Mouse (Mus musculus) MEL (cell line): ENCODE measurements around the gene Aldh1b1. TPM values are rescaled to one million over a fixed set of nuclear protein-coding genes. Genes with fewer than 3 reads are reported as not detected.

Experiments used
- DNase-seq: peaks from one replicate; pipeline ENCODE4 v3.0.0; 2011; ENCODE audit warnings: low read depth, low spot score
- H3K27ac ChIP-seq: 2 replicates; pipeline ENCODE4 v1.5.1; 2012; ENCODE audit warnings: low read depth, mild to moderate bottlenecking, control low read depth, low read length, moderate library complexity; ENCODE audit not compliant: control insufficient read depth
- H3K27me3 ChIP-seq, 2 experiments: fragments of 150-350 bp in 1 of 2; sonication (generic) in 1 of 2; 2 replicates each; pipeline ENCODE4 v1.6.1; 2012; ENCODE audit warnings: low read length in 2 of 2, mild to moderate bottlenecking in 2 of 2, improper control_type of control experiment in 1 of 2, moderate library complexity in 1 of 2; ENCODE audit not compliant: insufficient read depth in 2 of 2, control insufficient read depth in 1 of 2
- H3K36me3 ChIP-seq, 2 experiments: 2 replicates each; pipeline ENCODE4 v1.6.1; 2012 to 2014; ENCODE audit warnings: low read length in 2 of 2, improper control_type of control experiment in 1 of 2, inconsistent platforms in 1 of 2, mild to moderate bottlenecking in 1 of 2; ENCODE audit not compliant: insufficient read depth in 2 of 2, control insufficient read depth in 1 of 2
- H3K4me1 ChIP-seq, 2 experiments: fragments of 150-350 bp in 1 of 2; sonication (generic) in 1 of 2; 2 replicates each; pipeline ENCODE4 v1.6.1; 2012; ENCODE audit warnings: low read length in 2 of 2, improper control_type of control experiment in 1 of 2, mild to moderate bottlenecking in 1 of 2; ENCODE audit not compliant: insufficient read depth in 2 of 2, control insufficient read depth in 1 of 2
- H3K4me3 ChIP-seq, 2 experiments: fragments of 150-350 bp in 1 of 2; sonication (generic) in 1 of 2; 2 replicates each; pipeline ENCODE4 v1.5.1; 2012; ENCODE audit warnings: low read depth in 2 of 2, low read length in 2 of 2, mild to moderate bottlenecking in 2 of 2, moderate library complexity in 2 of 2, control low read depth in 1 of 2, improper control_type of control experiment in 1 of 2; ENCODE audit not compliant: control insufficient read depth in 1 of 2, insufficient read depth in 1 of 2
- H3K79me2 ChIP-seq: 2 replicates; pipeline ENCODE4 v1.6.1; 2012; ENCODE audit warnings: mild to moderate bottlenecking, low read length, moderate library complexity; ENCODE audit not compliant: control insufficient read depth, poor library complexity, insufficient read depth
- H3K9ac ChIP-seq: 2 replicates; pipeline ENCODE4 v1.6.1; 2012; ENCODE audit warnings: low read depth, mild to moderate bottlenecking, control low read depth, low read length, moderate library complexity; ENCODE audit not compliant: control insufficient read depth, poor library complexity, severe bottlenecking
- H3K9me3 ChIP-seq: fragments of 150-350 bp; sonication (generic); replicated peaks from 2 replicates; pipeline ENCODE4 v1.6.1; 2012; ENCODE audit warnings: mild to moderate bottlenecking, low read length, improper control_type of control experiment, moderate library complexity; ENCODE audit not compliant: insufficient read depth
- BHLHE40 ChIP-seq: IDR thresholded peaks from 2 replicates; pipeline ENCODE4 v1.6.1; 2012; ENCODE audit warnings: low read depth, mild to moderate bottlenecking, inconsistent platforms, low read length, improper control_type of control experiment, borderline replicate concordance
- CHD2 ChIP-seq: IDR thresholded peaks from 2 replicates; pipeline ENCODE4 v1.6.1; 2011; ENCODE audit warnings: low read length, improper control_type of control experiment
- CTCF ChIP-seq, 3 experiments: IDR thresholded peaks in 2 of 3; conservative IDR thresholded peaks in 1 of 3; 2 replicates each; pipeline ENCODE4 v1.5.1; 2011 to 2012; ENCODE audit warnings: low read length in 3 of 3, low read depth in 2 of 3, mild to moderate bottlenecking in 2 of 3, improper control_type of control experiment in 1 of 3, inconsistent platforms in 1 of 3, mixed read lengths in 1 of 3, moderate library complexity in 1 of 3; ENCODE audit not compliant: control insufficient read depth in 1 of 3, insufficient read depth in 1 of 3, poor library complexity in 1 of 3, severe bottlenecking in 1 of 3
- E2F4 ChIP-seq: IDR thresholded peaks from 2 replicates; pipeline ENCODE4 v1.6.1; 2011; ENCODE audit warnings: low read depth, low read length, improper control_type of control experiment, borderline replicate concordance
- ELF1 ChIP-seq: IDR thresholded peaks from 2 replicates; pipeline ENCODE4 v1.6.1; 2014; ENCODE audit warnings: low read depth, mild to moderate bottlenecking, inconsistent platforms, low read length, improper control_type of control experiment, moderate library complexity
- EP300 ChIP-seq, 2 experiments: IDR thresholded peaks; 2 replicates each; pipeline ENCODE4 v1.6.1; 2011; ENCODE audit warnings: improper control_type of control experiment in 2 of 2, low read length in 2 of 2, low read depth in 1 of 2, mild to moderate bottlenecking in 1 of 2
- ETS1 ChIP-seq: IDR thresholded peaks from 2 replicates; pipeline ENCODE4 v1.6.1; 2012; ENCODE audit warnings: low read depth, mild to moderate bottlenecking, inconsistent platforms, low read length, improper control_type of control experiment, moderate library complexity
- GABPA ChIP-seq: IDR thresholded peaks from 2 replicates; pipeline ENCODE4 v1.6.1; 2012; ENCODE audit warnings: low read depth, mild to moderate bottlenecking, inconsistent platforms, low read length, improper control_type of control experiment, moderate library complexity
- GATA1 ChIP-seq: IDR thresholded peaks from 2 replicates; pipeline ENCODE4 v1.6.1; 2011; ENCODE audit warnings: low read depth, low read length, improper control_type of control experiment
- HCFC1 ChIP-seq: IDR thresholded peaks from 2 replicates; pipeline ENCODE4 v1.6.1; 2012; ENCODE audit warnings: low read depth, mild to moderate bottlenecking, inconsistent platforms, low read length, improper control_type of control experiment, moderate library complexity
- JUND ChIP-seq: IDR thresholded peaks from 2 replicates; pipeline ENCODE4 v1.6.1; 2011; ENCODE audit warnings: low read depth, mild to moderate bottlenecking, improper control_type of control experiment, low read length
- KAT2A ChIP-seq: conservative IDR thresholded peaks from 2 replicates; pipeline ENCODE4 v1.6.1; 2012; ENCODE audit warnings: low read depth, low read length, improper control_type of control experiment, inconsistent platforms
- MAFK ChIP-seq: IDR thresholded peaks from 2 replicates; pipeline ENCODE4 v1.6.1; 2011; ENCODE audit warnings: low read depth, mild to moderate bottlenecking, low read length, improper control_type of control experiment, borderline replicate concordance
- MAX ChIP-seq: IDR thresholded peaks from 2 replicates; pipeline ENCODE4 v1.6.1; 2011; ENCODE audit warnings: low read length, improper control_type of control experiment
- MAZ ChIP-seq: IDR thresholded peaks from 2 replicates; pipeline ENCODE4 v1.6.1; 2012; ENCODE audit warnings: low read depth, mild to moderate bottlenecking, inconsistent platforms, low read length, improper control_type of control experiment
- MEF2A ChIP-seq: IDR thresholded peaks from 2 replicates; pipeline ENCODE4 v1.6.1; 2014; ENCODE audit warnings: low read depth, mild to moderate bottlenecking, inconsistent platforms, low read length, improper control_type of control experiment; ENCODE audit not compliant: poor library complexity, insufficient replicate concordance, severe bottlenecking; ENCODE audit errors: extremely low read depth
- MXI1 ChIP-seq: IDR thresholded peaks from 2 replicates; pipeline ENCODE4 v1.6.1; 2011; ENCODE audit warnings: mild to moderate bottlenecking, low read depth, low read length, improper control_type of control experiment
- MYB ChIP-seq: IDR thresholded peaks from 2 replicates; pipeline ENCODE4 v1.6.1; 2011; ENCODE audit warnings: mild to moderate bottlenecking, low read depth, low read length, improper control_type of control experiment
- NRF1 ChIP-seq: IDR thresholded peaks from 2 replicates; pipeline ENCODE4 v1.6.1; 2014; ENCODE audit warnings: low read depth, mild to moderate bottlenecking, inconsistent platforms, low read length, improper control_type of control experiment, moderate library complexity; ENCODE audit not compliant: poor library complexity, insufficient read depth, severe bottlenecking
- POLR2A ChIP-seq, 2 experiments: IDR thresholded peaks; 2 replicates each; pipeline ENCODE4 v1.6.1; 2011 to 2012; ENCODE audit warnings: low read length in 2 of 2, mild to moderate bottlenecking in 2 of 2, control low read depth in 1 of 2, improper control_type of control experiment in 1 of 2, low read depth in 1 of 2, moderate library complexity in 1 of 2; ENCODE audit not compliant: control insufficient read depth in 1 of 2, insufficient read depth in 1 of 2, poor library complexity in 1 of 2
- POLR2AphosphoS5 ChIP-seq: IDR thresholded peaks from 2 replicates; pipeline ENCODE4 v1.6.1; 2012; ENCODE audit warnings: low read depth, borderline replicate concordance, mild to moderate bottlenecking, inconsistent platforms, low read length, moderate library complexity, mixed read lengths
- RAD21 ChIP-seq: IDR thresholded peaks from 2 replicates; pipeline ENCODE4 v1.6.1; 2011; ENCODE audit warnings: mild to moderate bottlenecking, low read depth, low read length, improper control_type of control experiment
- RCOR1 ChIP-seq: IDR thresholded peaks from 2 replicates; pipeline ENCODE4 v1.6.1; 2012; ENCODE audit warnings: low read depth, mild to moderate bottlenecking, inconsistent platforms, low read length, improper control_type of control experiment
- SMC3 ChIP-seq: IDR thresholded peaks from 2 replicates; pipeline ENCODE4 v1.6.1; 2011; ENCODE audit warnings: low read depth, low read length, improper control_type of control experiment
- TBP ChIP-seq: IDR thresholded peaks from 2 replicates; pipeline ENCODE4 v1.8.0; 2011; ENCODE audit warnings: low read depth, low read length, improper control_type of control experiment
- UBTF ChIP-seq: IDR thresholded peaks from 2 replicates; pipeline ENCODE4 v1.6.1; 2012; ENCODE audit warnings: low read depth, mild to moderate bottlenecking, inconsistent platforms, low read length, improper control_type of control experiment, moderate library complexity, borderline replicate concordance; ENCODE audit not compliant: insufficient read depth
- USF2 ChIP-seq, 2 experiments: IDR thresholded peaks; 2 replicates each; pipeline ENCODE4 v1.6.1; 2011 to 2012; ENCODE audit warnings: improper control_type of control experiment in 2 of 2, low read length in 2 of 2, borderline replicate concordance in 1 of 2, inconsistent platforms in 1 of 2, low read depth in 1 of 2, mild to moderate bottlenecking in 1 of 2; ENCODE audit not compliant: insufficient read depth in 1 of 2
- ZC3H11A ChIP-seq: IDR thresholded peaks from 2 replicates; pipeline ENCODE4 v1.6.1; 2012; ENCODE audit warnings: low read depth, mild to moderate bottlenecking, inconsistent platforms, low read length, improper control_type of control experiment
- ZMIZ1 ChIP-seq: IDR thresholded peaks from 2 replicates; pipeline ENCODE4 v1.6.1; 2012; ENCODE audit warnings: low read depth, mild to moderate bottlenecking, inconsistent platforms, low read length, improper control_type of control experiment, moderate library complexity
- ZNF384 ChIP-seq: IDR thresholded peaks from 2 replicates; pipeline ENCODE4 v1.6.1; 2012; ENCODE audit warnings: low read depth, mild to moderate bottlenecking, inconsistent platforms, low read length, improper control_type of control experiment
- polyA plus RNA-seq, 2 experiments: library from polyadenylated mRNA; stranded (reverse) in 1 of 2; unstranded in 1 of 2; fragments of >175 nt in 1 of 2; fragments of >200 nt in 1 of 2; gene quantifications; 2 replicates each; pipeline versions ENCODE4 v1.2.1 to v1.2.4; 2012; ENCODE audit warnings: low replicate concordance in 2 of 2, low read depth in 1 of 2; ENCODE audit not compliant: insufficient read length in 2 of 2, insufficient read depth in 1 of 2, missing spikeins in 1 of 2
- total RNA-seq: library from RNA; depleted of rRNA; stranded (reverse); fragments of 300-350 nt; gene quantifications from 2 replicates; pipeline ENCODE4 v1.2.3, GENCODE M21; 2012

Gene Aldh1b1
- total and polyA plus RNA-seq, 3 experiments: 1.9 to 2.1 TPM; not detected in 1

DNA sequence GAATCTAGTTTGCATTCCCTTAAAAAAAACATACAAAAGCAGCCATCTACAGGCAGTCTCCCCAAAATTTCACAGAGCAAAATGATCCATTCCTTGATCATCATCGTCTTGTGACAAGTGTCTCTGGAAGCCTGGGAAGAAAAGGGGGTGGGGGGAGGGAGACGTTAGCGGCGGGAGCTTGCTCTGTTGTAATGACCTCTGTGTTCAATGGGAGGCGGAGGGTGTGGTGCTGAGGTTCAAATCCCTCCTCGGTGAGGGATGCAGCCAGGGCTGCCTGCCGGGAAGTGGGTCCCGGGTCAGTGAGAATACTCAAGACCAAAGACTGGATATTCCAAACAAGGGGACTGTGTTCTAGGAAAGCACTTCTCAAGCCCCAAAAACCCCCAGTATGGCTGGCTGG lies 12.4 kb downstream of the Aldh1b1 start:
- H3K4me1 ChIP-seq: no peaks in the 10 kb centered on the region
- H3K36me3 ChIP-seq: no peaks in the 10 kb centered on the region
- H3K27me3 ChIP-seq: peaks cover 0 to 16% of the 10 kb centered on the region in 2 experiments
- H3K9ac ChIP-seq: no peak overlapping the region
- no peaks in the 10 kb centered on the region for H3K79me2 ChIP-seq
- no peak overlapping the region for H3K4me3 ChIP-seq
- no peak for TF ChIP-seq MAX
- no peak for TF ChIP-seq ETS1
- TF ChIP-seq USF2 (IDR thresholded peaks at IDR 0.05; ENCODE audit: borderline replicate concordance in 1 of 2, insufficient read depth in 1 of 2, low read depth in 1 of 2, low read length in 2 of 2): no peak
- no peak for TF ChIP-seq NRF1
- no peak for TF ChIP-seq TBP
- TF ChIP-seq MXI1: no peak
- TF ChIP-seq KAT2A: no peak
- TF ChIP-seq MYB: no peak
- TF ChIP-seq ZNF384: no peak
- no peak for TF ChIP-seq MAFK
- no peak for TF ChIP-seq BHLHE40
- no peak for TF ChIP-seq JUND
- no peak for TF ChIP-seq E2F4
- no peak for TF ChIP-seq ZMIZ1
- no peak for TF ChIP-seq GABPA
- no peak for TF ChIP-seq EP300 (IDR thresholded peaks at IDR 0.05; ENCODE audit: low read depth in 1 of 2, low read length in 2 of 2)
- no peak for TF ChIP-seq SMC3
- no peak for TF ChIP-seq POLR2A (IDR thresholded peaks at IDR 0.05; ENCODE audit: control insufficient read depth in 1 of 2, insufficient read depth in 1 of 2, low read depth in 1 of 2, low read length in 2 of 2, poor library complexity in 1 of 2)
- no peak for TF ChIP-seq ELF1
- no peak for TF ChIP-seq CHD2
- no peak for DNase-seq
- H3K9me3 ChIP-seq: no peaks in the 10 kb centered on the region
- H3K27ac ChIP-seq: no peak overlapping the region

DNA sequence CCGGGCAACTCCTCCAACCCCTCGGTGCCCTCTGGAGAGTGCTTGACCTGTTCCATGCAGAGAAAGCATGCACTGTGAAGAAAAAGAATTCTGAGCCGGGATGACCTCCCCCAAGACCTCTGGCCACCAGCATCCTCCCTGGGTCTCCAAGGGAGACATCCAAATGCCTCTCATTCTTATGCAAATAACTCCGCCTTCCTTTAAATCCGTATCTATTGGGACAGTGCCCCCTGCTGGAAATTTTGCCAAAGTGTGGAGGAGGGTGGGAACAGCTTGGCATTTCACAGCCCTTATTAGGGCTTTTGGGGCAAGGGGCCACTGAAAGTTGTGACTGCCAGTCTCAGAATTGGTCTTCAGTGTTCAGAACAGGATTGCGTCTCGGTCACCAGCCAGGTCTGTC lies 16.7 kb downstream of the Aldh1b1 start:
- Histone ChIP-seq H3K9me3 (no peaks in the 10 kb centered on the region), H3K4me1 (no peaks in the 10 kb centered on the region), H3K36me3 (no peaks in the 10 kb centered on the region), H3K79me2 (no peaks in the 10 kb centered on the region), H3K27me3 (peaks cover 0 to 2% of the 10 kb centered on the region in 2 experiments; a peak in 1 of 4 replicates), H3K27ac (no peak overlapping the region), H3K4me3 (no peak overlapping the region), H3K9ac (no peak overlapping the region)
- DNase-seq: peak; percentile 52
- TF ChIP-seq ZNF384 (no peak), HCFC1 (no peak), ZC3H11A (peak; percentile 72), ELF1 (no peak), SMC3 (peak; percentile 76), NRF1 (no peak), POLR2AphosphoS5 (no peak), CHD2 (no peak), MXI1 (no peak), GABPA (no peak), UBTF (no peak), RAD21 (peak; percentile 68), CTCF (IDR thresholded peaks at IDR 0.05 in 2 of 3, conservative IDR thresholded peaks at IDR 0.05 in 1 of 3; ENCODE audit: control insufficient read depth in 1 of 3, insufficient read depth in 1 of 3, low read depth in 2 of 3, low read length in 3 of 3, poor library complexity in 1 of 3, severe bottlenecking in 1 of 3) (peak; percentile 51 to 75 (median 62)), MAZ (no peak), POLR2A (IDR thresholded peaks at IDR 0.05; ENCODE audit: control insufficient read depth in 1 of 2, insufficient read depth in 1 of 2, low read depth in 1 of 2, low read length in 2 of 2, poor library complexity in 1 of 2) (no peak), GATA1 (no peak), MEF2A (no peak), RCOR1 (no peak)
